Mouse (Mus musculus) neural tube, embryonic 13.5 days (tissue): Measurements from ENCODE around the gene Pum2. TPM values are rescaled to one million over a fixed set of nuclear protein-coding genes. Genes with fewer than 3 reads are reported as not detected.
A peak's percentile ranks its signal among the peaks of the same experiment; 100 is the strongest.

Source experiments
- ATAC-seq: fragments of 200-750 bp; cut with Nextera tagmentation; 2 replicates; pipeline ENCODE4 v1.8.0; 2017; ENCODE audit warnings: low read depth, mild to moderate bottlenecking, moderate TSS enrichment, moderate library complexity
- H3K27ac ChIP-seq: fragments of 300-500 bp; sonication (generic); replicated peaks from 2 replicates; pipeline ENCODE4 v1.5.1; 2015; ENCODE audit warnings: moderate library complexity, mild to moderate bottlenecking, inconsistent platforms
- H3K27me3 ChIP-seq: fragments of 300-500 bp; sonication (generic); 2 replicates; pipeline ENCODE4 v1.6.1; 2015; ENCODE audit warnings: mild to moderate bottlenecking, inconsistent platforms
- H3K36me3 ChIP-seq: fragments of 300-500 bp; sonication (generic); 2 replicates; pipeline ENCODE4 v1.6.1; 2015; ENCODE audit warnings: mild to moderate bottlenecking, inconsistent platforms
- H3K4me1 ChIP-seq: fragments of 300-500 bp; sonication (generic); replicated peaks from 2 replicates; pipeline ENCODE4 v1.6.1; 2015; ENCODE audit warnings: inconsistent platforms
- H3K4me2 ChIP-seq: fragments of 300-500 bp; sonication (generic); 2 replicates; pipeline ENCODE4 v1.6.1; 2015; ENCODE audit warnings: inconsistent platforms, mild to moderate bottlenecking, moderate library complexity
- H3K4me3 ChIP-seq: fragments of 300-500 bp; sonication (generic); 2 replicates; pipeline ENCODE4 v1.5.1; 2015; ENCODE audit warnings: mild to moderate bottlenecking, inconsistent platforms
- H3K9ac ChIP-seq: fragments of 300-500 bp; sonication (generic); 2 replicates; pipeline ENCODE4 v1.6.1; 2015; ENCODE audit warnings: moderate library complexity, mild to moderate bottlenecking, inconsistent platforms
- H3K9me3 ChIP-seq: fragments of 300-500 bp; sonication (generic); 2 replicates; pipeline ENCODE4 v1.6.1; 2016; ENCODE audit warnings: inconsistent platforms
- WGBS: fragments of 180-500 bp; shearing (Covaris S2); methylation state at CpG from one replicate; pipeline ENCODE4 v1.1.7; 2015; 5-methylcytosine and 5-hydroxymethylcytosine counted together
- polyA plus RNA-seq: library from polyadenylated mRNA; unstranded; fragments of >200 nt; fragmentation: Nextera tagmentation; extraction: Ambion mirVana; gene quantifications from 2 replicates; pipeline ENCODE4 v1.2.1, GENCODE M21; 2015

Gene Pum2
- polyA plus RNA-seq, 1 experiment from 2014 or later = 40.9 TPM

GRCm38 (mm10) chr12:8712665-8713064 is 38.7 kb downstream of the Pum2 start:
- WGBS = 94% methylated on average over 2 of the region's 2 CpGs
- no peak overlapping the region for H3K27ac ChIP-seq
- H3K36me3 ChIP-seq = peaks cover 32% of the 10 kb centered on the region
- no peaks in the 10 kb centered on the region for H3K4me1 ChIP-seq
- H3K9me3 ChIP-seq = no peaks in the 10 kb centered on the region
- no peak overlapping the region for H3K4me2 ChIP-seq
- no peak for ATAC-seq
- H3K27me3 ChIP-seq = no peaks in the 10 kb centered on the region
- no peak overlapping the region for H3K9ac ChIP-seq
- H3K4me3 ChIP-seq = no peak overlapping the region

DNA sequence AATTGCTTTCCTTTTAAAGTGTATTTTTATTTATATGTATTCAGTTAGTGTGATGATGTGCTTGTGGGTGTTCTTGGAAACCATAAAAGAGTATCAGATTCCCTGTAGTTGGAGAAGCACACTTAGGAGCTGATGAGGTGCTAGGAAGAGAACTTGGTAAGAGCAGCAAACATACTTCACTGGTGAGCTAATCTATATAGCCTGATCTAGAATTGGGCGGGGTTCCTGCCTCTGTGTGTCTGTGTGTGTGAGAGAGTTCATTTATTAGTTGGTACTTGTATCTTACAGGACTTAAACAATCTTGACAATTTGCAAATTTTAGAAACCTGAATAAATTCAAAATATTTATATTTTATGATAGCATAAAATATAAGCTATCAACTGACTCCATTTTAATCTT is 42.2 kb downstream of the Pum2 start:
- ATAC-seq = no peak
- no peak overlapping the region for H3K9ac ChIP-seq
- no peaks in the 10 kb centered on the region for H3K9me3 ChIP-seq
- no peaks in the 10 kb centered on the region for H3K27me3 ChIP-seq
- WGBS = 93% methylated on average over 1 of the region's 1 CpGs
- H3K4me2 ChIP-seq = no peak overlapping the region
- H3K27ac ChIP-seq = no peak overlapping the region
- no peaks in the 10 kb centered on the region for H3K4me1 ChIP-seq
- H3K4me3 ChIP-seq = no peak overlapping the region
- H3K36me3 ChIP-seq = peaks cover 27% of the 10 kb centered on the region

GRCm38 (mm10) chr12:8726890-8727289 is 53.0 kb downstream of the Pum2 start:
- H3K36me3 ChIP-seq = peaks cover 48% of the 10 kb centered on the region
- WGBS = 81% methylated on average over 1 of the region's 1 CpGs
- H3K9me3 ChIP-seq = no peaks in the 10 kb centered on the region
- no peaks in the 10 kb centered on the region for H3K27me3 ChIP-seq
- ATAC-seq = no peak
- no peak overlapping the region for H3K27ac ChIP-seq
- no peaks in the 10 kb centered on the region for H3K4me1 ChIP-seq
- H3K4me2 ChIP-seq = no peak overlapping the region
- H3K9ac ChIP-seq = no peak overlapping the region
- no peak overlapping the region for H3K4me3 ChIP-seq

DNA sequence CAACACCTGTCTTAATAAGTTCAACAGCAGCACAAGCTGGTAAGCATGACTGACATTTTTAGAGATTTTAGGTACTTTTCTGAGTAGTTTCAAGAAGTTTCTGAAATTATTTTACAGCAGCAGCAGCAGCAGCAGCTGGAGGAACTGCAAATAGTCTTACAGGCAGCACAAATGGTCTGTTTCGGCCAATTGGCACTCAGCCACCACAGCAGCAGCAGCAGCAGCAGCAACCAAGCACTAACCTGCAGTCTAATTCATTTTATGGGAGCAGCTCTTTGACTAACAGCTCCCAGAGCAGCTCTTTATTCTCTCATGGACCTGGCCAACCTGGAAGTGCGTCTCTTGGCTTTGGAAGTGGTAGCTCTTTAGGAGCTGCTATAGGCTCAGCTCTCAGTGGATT is 54.8 kb downstream of the Pum2 start:
- WGBS = 52% methylated on average over 2 of the region's 2 CpGs
- Histone ChIP-seq H3K27ac (0 out of 2 replicates have a peak overlapping the region, but pooled peaks have one; percentile 18), H3K4me1 (no peaks in the 10 kb centered on the region), H3K4me3 (no peak overlapping the region), H3K36me3 (peaks cover 40% of the 10 kb centered on the region), H3K9ac (no peak overlapping the region), H3K4me2 (no peak overlapping the region), H3K27me3 (no peaks in the 10 kb centered on the region), H3K9me3 (no peaks in the 10 kb centered on the region)
- no peak for ATAC-seq

DNA sequence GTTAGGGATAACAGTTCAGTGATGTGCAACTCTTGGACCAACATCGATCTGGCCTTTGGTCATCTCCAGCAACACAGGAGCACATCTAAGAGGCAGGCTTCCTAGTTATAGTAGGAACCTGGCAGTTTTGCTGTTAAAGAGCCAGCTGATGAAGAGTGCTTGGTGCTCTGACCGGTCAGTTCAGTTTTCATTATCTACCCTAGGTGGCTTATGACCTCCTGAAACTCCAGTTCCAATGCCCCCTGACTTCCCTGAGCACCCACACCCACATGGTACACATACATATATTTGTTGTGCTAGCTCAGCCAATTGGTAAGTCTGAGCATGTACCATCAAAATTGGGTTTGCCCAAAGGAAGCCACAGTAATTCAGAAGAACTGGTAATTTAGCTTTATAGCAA is 79.7 kb downstream of the Pum2 start:
- no peaks in the 10 kb centered on the region for H3K27me3 ChIP-seq
- H3K9ac ChIP-seq = no peak overlapping the region
- H3K36me3 ChIP-seq = peaks cover 76% of the 10 kb centered on the region
- H3K4me3 ChIP-seq = no peak overlapping the region
- no peak overlapping the region for H3K4me2 ChIP-seq
- H3K4me1 ChIP-seq = no peaks in the 10 kb centered on the region
- H3K9me3 ChIP-seq = peaks cover 12% of the 10 kb centered on the region; the same call in 1 of the 2 replicates
- no peak overlapping the region for H3K27ac ChIP-seq
- ATAC-seq = no peak
- 95% methylated on average over 2 of the region's 2 CpGs for WGBS

GRCm38 (mm10) chr12:8754116-8754515 is 80.2 kb downstream of the Pum2 start:
- Histone ChIP-seq H3K4me1 (no peaks in the 10 kb centered on the region), H3K4me2 (no peak overlapping the region), H3K9ac (no peak overlapping the region), H3K4me3 (no peak overlapping the region), H3K36me3 (peaks cover 71% of the 10 kb centered on the region), H3K27ac (no peak overlapping the region), H3K27me3 (no peaks in the 10 kb centered on the region), H3K9me3 (peaks cover 12% of the 10 kb centered on the region; the same call in 1 of the 2 replicates)
- ATAC-seq = no peak
- WGBS = 89% methylated on average over 4 of the region's 4 CpGs

DNA sequence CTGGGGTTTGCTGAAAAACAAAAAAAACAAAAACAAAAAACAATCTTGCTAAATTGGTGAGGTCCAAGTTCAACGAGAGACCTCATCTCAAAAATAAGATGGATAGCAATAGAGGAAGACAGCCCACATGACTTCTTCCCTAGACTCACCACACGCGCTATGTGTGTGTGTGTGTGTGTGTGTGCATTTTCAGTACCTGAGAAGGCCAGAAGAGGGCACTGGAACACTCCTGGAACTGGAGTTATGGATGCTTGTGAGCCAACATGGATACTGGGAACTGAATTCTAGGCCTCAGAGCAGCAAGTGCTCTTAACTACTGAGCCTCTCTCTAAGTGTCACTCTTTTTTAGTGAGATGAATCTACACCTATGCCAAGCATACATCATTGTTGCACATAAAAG is 84.1 kb downstream of the Pum2 start:
- Histone ChIP-seq H3K4me1 (no peaks in the 10 kb centered on the region), H3K9me3 (peaks cover 12% of the 10 kb centered on the region; the same call in 1 of the 2 replicates), H3K36me3 (peaks cover 45% of the 10 kb centered on the region), H3K27ac (no peak overlapping the region), H3K4me3 (no peak overlapping the region), H3K9ac (no peak overlapping the region), H3K4me2 (no peak overlapping the region), H3K27me3 (no peaks in the 10 kb centered on the region)
- over 99% methylated on average over 3 of the region's 3 CpGs for WGBS
- ATAC-seq = no peak

GRCm38 (mm10) chr12:8759115-8759514 is 85.2 kb downstream of the Pum2 start:
- Histone ChIP-seq H3K4me1 (no peaks in the 10 kb centered on the region), H3K27me3 (no peaks in the 10 kb centered on the region), H3K27ac (no peak overlapping the region), H3K9ac (no peak overlapping the region), H3K36me3 (peaks cover 35% of the 10 kb centered on the region), H3K4me2 (no peak overlapping the region), H3K4me3 (no peak overlapping the region), H3K9me3 (peaks cover 12% of the 10 kb centered on the region; the same call in 1 of the 2 replicates)
- no peak for ATAC-seq
- 84% methylated on average over 4 of the region's 4 CpGs for WGBS

DNA sequence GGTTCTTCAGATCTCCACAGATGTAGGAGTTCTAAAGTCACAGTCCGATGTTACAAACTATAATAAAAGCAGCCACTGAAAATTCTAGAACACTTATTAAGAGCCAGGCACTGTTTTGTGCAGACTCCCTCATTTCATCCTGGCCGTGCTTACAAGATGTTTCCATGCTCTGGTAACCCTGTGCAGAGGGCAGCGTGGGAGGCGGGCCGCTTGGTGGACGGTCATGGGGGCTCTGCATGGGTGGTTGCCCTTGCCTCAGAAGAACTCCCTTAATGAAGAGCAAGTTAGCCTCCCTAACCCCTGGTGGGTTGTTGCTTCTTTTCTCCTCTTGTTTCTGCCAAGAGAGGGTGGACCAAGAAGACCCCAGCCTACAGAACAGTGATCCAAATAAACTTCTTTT is 85.8 kb downstream of the Pum2 start:
- WGBS = 90% methylated on average over 6 of the region's 6 CpGs

GRCm38 (mm10) chr12:8760561-8760960 is 86.6 kb downstream of the Pum2 start:
- Histone ChIP-seq H3K27me3 (no peaks in the 10 kb centered on the region), H3K4me2 (no peak overlapping the region), H3K36me3 (peaks cover 21% of the 10 kb centered on the region), H3K9ac (no peak overlapping the region), H3K4me1 (no peaks in the 10 kb centered on the region), H3K9me3 (peaks cover 12% of the 10 kb centered on the region; the same call in 1 of the 2 replicates), H3K4me3 (no peak overlapping the region), H3K27ac (no peak overlapping the region)
- ATAC-seq = no peak
- WGBS = 84% methylated on average over 6 of the region's 6 CpGs

More for the DNA sequence above, 85.8 kb downstream of the Pum2 start:
- no peak overlapping the region for H3K9ac ChIP-seq
- H3K27ac ChIP-seq = no peak overlapping the region
- peaks cover 12% of the 10 kb centered on the region; the same call in 1 of the 2 replicates for H3K9me3 ChIP-seq
- H3K4me2 ChIP-seq = no peak overlapping the region
- H3K4me3 ChIP-seq = no peak overlapping the region
- peaks cover 28% of the 10 kb centered on the region for H3K36me3 ChIP-seq
- no peak for ATAC-seq
- no peaks in the 10 kb centered on the region for H3K4me1 ChIP-seq
- H3K27me3 ChIP-seq = no peaks in the 10 kb centered on the region

- no peaks in the 10 kb centered on the region for H3K4me1 ChIP-seq
- H3K9ac ChIP-seq = no peak overlapping the region
- H3K27ac ChIP-seq = no peak overlapping the region
- ATAC-seq = no peak
- H3K4me3 ChIP-seq = no peak overlapping the region
- no peak overlapping the region for H3K4me2 ChIP-seq
- H3K36me3 ChIP-seq = peaks cover 19% of the 10 kb centered on the region
- 78% methylated on average over 7 of the region's 7 CpGs for WGBS
- H3K9me3 ChIP-seq = peaks cover 12% of the 10 kb centered on the region; the same call in 1 of the 2 replicates
- no peaks in the 10 kb centered on the region for H3K27me3 ChIP-seq
Observed at GRCm38 (mm10) chr12:8761058-8761457, 87.1 kb downstream of the Pum2 start.

GRCm38 (mm10) chr12:8762667-8763066 is 88.7 kb downstream of the Pum2 start:
- Histone ChIP-seq H3K4me1 (no peaks in the 10 kb centered on the region), H3K27me3 (no peaks in the 10 kb centered on the region), H3K4me3 (no peak overlapping the region), H3K36me3 (peaks cover 5% of the 10 kb centered on the region; the same call in 1 of the 2 replicates), H3K9me3 (peaks cover 4% of the 10 kb centered on the region; the same call in 1 of the 2 replicates), H3K9ac (no peak overlapping the region), H3K27ac (no peak overlapping the region), H3K4me2 (no peak overlapping the region)
- WGBS = 87% methylated on average over 2 of the region's 2 CpGs
- ATAC-seq = no peak

DNA sequence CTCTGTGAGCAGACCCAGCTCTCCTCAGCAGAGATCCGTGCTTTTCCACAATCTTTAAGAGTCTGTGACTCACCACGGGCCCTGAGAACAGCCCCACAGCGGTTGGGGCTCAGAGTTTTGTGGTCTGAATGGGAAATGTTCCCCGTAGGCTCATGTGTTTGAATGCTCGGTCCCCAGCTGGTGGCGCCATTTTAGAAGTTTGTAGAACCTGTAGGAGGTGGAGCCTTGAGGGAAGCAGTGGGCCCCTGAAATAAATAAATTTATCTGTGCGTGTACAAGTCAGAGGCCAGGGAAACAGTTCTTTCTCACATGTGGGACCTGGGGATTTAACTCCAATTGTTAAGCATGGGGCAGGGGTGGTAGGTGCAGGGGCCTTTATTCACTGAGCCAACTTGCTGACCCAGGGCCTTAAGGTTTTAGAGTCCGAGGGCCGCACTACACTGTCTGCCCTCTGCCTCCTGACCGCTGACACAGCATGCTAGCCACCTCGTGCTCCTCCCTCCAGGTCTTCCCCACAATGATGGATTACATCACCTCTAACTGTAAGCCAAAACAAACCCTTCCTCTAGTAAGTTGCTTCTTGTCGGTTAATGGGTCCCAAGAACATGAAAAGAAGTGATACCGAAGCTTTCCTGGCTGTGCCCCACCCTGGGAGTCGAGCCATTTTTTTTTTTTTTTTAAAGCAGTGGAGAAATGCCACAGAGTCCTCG is 90.4 kb downstream of the Pum2 start:
- H3K36me3 ChIP-seq = no peaks in the 10 kb centered on the region
- H3K27ac ChIP-seq = no peak overlapping the region
- no peak overlapping the region for H3K4me3 ChIP-seq
- H3K9me3 ChIP-seq = no peaks in the 10 kb centered on the region
- no peaks in the 10 kb centered on the region for H3K27me3 ChIP-seq
- ATAC-seq = no peak
- 83% methylated on average over 15 of the region's 15 CpGs for WGBS
- H3K9ac ChIP-seq = no peak overlapping the region
- no peak overlapping the region for H3K4me2 ChIP-seq
- no peaks in the 10 kb centered on the region for H3K4me1 ChIP-seq
